Mouse (Mus musculus) thymus, adult 18-20 months (tissue): ENCODE measurements around the gene Ppia.
"Not testable (repeated sequence)": the region's sequence is repeated elsewhere in the genome, so short reads cannot be mapped to it uniquely, and the experiment has no call there.

ENCODE experiments used
- DNase-seq, 2 experiments: peaks; one replicate each; pipeline ENCODE4 v3.0.0; 2022; ENCODE audit warnings: mixed read lengths in 2 of 2

Ppia gene

DNA sequence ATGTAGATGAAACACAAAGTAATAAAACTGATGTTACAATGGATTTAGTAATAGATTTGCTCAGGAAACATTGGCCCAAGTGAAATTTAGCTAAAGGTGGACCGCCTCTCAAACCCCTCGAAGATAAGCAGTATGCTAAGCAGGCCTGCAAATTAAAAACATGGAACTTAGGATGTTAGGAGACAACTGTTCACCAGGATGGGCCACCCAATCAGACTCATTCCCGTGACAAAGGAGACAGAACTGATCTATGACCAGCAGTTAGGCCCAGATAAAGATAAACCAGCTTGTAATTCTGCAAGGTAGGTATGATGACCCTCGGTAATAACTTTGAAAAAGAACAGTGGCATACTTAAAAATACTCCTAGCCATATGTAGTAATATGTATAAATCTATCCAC, 27.9 kb downstream of the Ppia start:
- DNase-seq: no peak

DNA sequence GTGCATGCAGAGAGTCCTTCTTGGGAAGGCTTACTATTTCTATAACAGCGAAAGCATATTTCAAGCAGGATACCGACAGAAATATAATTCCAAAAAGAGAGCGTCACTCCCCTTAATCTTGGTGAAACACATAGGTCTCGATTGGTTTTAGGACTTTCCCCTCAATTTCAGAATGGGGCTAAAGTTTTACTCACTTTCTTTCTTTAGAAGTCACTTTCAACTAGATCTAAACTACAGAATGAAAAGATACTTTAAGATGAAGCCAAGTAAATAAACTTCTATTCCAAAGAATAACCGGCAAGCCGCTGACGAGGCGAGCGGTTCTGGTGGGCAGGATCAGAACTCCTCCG, 28.5 kb downstream of the Ppia start:
- DNase-seq: no peak

DNA sequence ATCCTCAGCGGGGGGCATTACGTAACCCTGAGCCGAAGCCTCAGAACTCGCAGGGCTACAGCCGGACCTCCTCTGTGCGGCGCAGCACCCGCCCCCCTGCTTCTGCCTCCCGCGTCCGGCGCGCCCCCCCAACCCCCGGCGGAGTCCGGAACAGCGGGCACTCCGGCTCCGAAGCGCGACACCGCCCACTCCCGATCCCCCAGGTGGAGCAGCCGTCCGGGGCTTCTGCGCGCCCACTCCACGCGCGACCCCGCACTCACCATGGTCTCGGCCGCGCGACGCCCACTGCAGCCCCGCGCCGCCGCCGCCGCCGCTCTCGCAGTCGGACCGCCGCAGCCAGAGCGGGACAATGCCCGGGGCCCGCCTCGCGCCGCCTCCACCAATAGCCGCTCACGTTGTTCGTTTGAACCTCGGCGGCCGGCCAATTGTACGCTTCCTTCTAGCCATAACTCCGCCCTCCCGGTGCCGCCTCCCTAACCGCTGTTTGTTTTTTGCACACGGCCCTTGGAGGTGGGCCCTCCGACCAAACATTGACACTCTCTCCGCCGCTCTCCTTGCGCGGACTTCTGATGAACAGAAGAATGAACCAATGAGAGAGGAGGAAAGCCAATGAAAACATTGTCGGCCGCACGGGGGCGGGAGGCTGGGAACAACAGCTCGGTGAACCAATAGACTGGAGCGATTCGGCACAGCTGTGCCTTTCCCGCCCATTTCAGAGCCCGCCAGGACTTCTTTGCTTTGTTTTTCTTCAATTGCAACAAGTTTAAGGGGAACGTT, 29.0 kb downstream of the Ppia start, which contains the start of gene H2afv:
H2afv (minus strand) TSS at position 367 of the 777 bp plus-strand sequence.
- peak; percentile 97 to 99 for DNase-seq

DNA sequence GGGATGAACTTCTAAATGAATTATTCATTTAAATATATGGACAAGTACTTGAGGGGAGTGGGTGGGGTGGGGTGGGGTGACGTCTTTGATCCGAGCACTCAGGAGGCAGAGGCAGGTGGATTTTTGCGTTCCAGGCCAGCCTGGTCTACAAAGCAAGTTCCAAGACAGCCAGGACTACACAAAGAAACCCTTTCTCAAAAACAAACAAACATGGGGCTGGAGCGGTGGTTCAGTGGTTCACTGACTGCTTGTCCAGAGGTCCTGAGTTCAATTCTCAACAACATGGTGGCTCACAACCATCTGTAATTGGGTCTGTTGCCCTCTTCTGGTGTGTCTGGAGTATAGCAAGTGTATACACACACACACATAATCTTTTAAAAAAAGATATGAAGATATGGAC, 30.2 kb downstream of the Ppia start:
- no peak for DNase-seq

DNA sequence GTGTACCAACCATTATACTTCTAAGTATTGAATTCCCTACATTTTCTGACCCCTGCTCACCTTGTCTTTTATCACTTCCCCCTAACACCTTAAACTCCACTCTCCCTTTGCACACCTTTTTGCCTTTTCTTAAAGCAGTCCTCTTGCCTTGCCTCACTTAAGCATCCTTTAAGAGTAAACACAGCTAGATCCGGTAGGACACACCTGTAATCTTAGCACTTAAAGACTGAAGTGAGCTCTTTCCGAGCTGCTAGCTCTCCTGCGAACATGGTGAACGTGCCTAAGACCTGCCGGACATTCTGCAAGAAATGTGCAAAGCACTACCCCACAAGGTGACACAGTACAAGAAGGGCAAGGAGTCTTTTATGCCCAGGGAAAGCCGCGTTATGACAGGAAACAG, 30.7 kb downstream of the Ppia start:
- no peak for DNase-seq

DNA sequence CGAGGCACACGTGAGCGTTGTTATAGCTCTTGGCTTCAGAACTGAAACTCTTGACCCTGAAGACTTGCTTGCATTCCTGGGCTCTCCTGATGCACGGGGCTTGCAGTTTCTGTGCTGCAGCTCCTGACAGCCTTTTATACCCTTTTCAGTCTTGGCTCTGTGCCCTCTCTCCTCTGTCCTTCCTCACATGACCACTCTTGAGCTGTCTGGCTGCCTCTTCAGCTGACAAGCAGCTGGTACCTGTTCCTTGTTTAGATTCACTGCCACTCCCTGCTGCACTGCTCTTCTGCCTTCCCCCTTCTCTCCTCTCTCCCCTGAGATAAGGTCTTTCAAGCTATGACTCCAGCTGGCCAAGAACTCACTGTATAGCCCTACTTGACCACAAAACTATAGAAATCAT, 32.2 kb downstream of the Ppia start:
- no peak for DNase-seq

DNA sequence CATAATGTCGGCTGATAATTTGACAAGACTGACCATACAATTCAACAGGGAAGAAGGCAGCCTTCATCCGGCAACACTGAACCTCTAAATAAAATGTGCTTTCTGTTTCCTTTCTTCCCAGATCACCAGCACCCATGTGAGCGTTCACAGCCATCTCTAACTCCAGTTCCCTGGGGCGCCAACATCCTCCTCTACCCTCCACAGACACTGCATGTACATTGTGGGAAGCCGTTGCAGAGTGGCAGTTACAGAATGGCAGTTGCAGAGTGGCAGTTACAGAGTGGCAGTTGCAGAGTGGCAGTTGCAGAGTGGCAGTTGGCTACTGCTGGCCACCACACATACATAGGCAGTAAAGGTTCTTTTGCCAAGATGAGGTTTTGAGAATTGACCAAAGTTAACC, 32.9 kb downstream of the Ppia start:
- not testable (repeated sequence) for DNase-seq

DNA sequence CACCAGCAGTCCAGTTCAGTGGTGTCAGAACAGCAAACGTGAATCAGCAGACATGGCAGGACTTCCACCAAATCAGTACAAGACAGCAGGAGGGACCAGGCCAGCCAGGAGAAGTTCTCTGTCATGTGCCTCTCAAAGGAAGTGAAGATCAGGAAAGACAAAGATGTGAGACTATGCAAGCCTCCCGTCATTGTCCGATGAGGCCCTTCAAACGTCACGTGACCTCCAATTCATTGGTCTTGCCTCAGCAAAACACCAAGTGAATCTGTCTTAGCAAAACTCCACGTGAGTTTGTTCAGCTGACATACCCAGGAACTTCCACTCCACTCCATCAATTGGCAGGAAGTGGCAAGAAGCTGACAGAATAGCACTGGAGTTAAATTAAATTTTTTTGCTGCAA, 40.8 kb downstream of the Ppia start:
- no peak for DNase-seq

DNA sequence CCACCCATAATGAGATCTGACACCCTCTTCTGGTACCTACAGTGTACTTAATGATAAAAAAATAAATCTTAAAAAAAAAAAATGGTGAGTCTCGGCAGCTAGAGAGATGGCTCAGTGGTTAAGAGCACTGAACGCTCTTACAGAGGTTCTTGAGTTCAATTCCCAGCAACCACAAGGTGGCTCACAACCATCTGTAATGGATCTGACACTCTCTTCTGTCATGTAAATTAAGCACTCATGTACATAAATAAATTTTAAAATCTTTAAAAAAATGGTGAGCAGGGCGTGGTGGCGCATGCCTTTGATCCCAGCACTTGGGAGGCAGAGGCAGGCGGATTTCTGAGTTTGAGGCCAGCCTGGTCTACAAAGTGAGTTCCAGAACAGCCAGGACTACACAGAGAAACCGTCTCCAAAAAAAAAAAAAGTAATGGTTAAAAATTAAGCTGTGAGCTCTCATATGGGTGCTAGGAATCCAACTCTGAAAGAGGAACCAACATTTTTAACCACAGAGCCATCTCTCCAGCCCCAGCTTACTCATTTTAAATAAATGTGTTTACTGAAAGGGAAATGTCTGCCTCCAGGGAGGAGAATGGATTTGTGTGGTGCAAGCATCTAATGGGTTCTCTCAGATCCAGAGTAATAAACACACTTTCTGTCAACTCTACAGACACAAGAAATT, 48.1 kb downstream of the Ppia start:
- no peak for DNase-seq

DNA sequence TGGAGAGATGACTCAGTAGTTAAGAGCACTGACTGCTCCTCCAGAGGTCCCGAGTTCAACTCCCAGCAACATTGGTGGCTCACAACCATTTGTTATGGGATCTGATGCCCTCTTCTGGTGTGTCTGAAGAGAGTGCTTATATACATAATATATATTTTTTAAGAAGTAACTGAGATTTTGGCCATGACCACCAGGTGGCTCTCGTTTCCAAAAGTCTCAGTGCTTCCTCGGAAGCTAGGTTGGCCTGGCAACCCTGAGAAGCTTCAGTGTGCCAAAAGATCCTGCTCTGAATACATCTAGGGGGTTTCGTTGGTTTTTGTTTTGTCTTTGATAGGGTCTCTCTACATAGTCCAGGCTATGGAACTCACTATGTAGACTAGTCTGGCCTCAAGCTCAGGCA, 49.9 kb downstream of the Ppia start:
- DNase-seq: peak; percentile 24 to 39

DNA sequence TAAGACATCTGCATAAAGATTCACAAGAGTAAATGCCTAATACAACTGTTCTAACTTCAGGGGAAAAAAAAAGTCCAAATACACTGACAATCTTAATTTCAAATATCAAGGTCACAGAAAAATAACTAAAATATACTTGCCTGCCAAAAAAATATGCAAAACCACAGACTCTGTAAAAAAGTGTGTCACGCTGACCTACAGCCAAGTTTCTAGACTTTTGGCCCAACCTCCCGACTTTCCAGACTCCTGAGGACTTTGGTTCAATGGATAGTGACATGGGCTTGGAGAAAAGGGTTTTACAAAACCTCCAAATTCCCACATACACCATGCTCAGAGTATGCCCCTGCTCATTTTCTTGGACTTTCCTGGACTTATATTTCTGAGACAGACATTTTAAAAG, 53.3 kb downstream of the Ppia start:
- no peak for DNase-seq
